Mouse (Mus musculus) neural tube, embryonic 12.5 days (tissue): ENCODE measurements at regions not wholly inside any gene's neighbourhood (a gene's known extent, or its start where the extent isn't known, plus 50 kb on each side); places are given as distances from the start of the nearest gene placed in this dataset.

Experiments used
- ATAC-seq: fragments of 200-750 bp; cut with Nextera tagmentation; 2 replicates; pipeline ENCODE4 v1.8.0; 2017; ENCODE audit warnings: low read depth, mild to moderate bottlenecking, moderate TSS enrichment, moderate library complexity; ENCODE audit not compliant: low FRiP score
- H3K27ac ChIP-seq: fragments of 300-500 bp; sonication (generic); 2 replicates; pipeline ENCODE4 v1.5.1; 2016
- H3K27me3 ChIP-seq: fragments of 300-500 bp; sonication (generic); replicated peaks from 2 replicates; pipeline ENCODE4 v1.6.1; 2016; ENCODE audit warnings: mild to moderate bottlenecking
- H3K36me3 ChIP-seq: fragments of 300-500 bp; sonication (generic); 2 replicates; pipeline ENCODE4 v1.6.1; 2016; ENCODE audit warnings: mild to moderate bottlenecking
- H3K4me1 ChIP-seq: fragments of 300-500 bp; sonication (generic); 2 replicates; pipeline ENCODE4 v1.6.1; 2016
- H3K4me2 ChIP-seq: fragments of 300-500 bp; sonication (generic); replicated peaks from 2 replicates; pipeline ENCODE4 v1.6.1; 2016; ENCODE audit warnings: mild to moderate bottlenecking
- H3K4me3 ChIP-seq: fragments of 300-500 bp; sonication (generic); 2 replicates; pipeline ENCODE4 v1.5.1; 2016
- H3K9ac ChIP-seq: fragments of 300-500 bp; sonication (generic); 2 replicates; pipeline ENCODE4 v1.6.1; 2016; ENCODE audit warnings: mild to moderate bottlenecking
- H3K9me3 ChIP-seq: fragments of 300-500 bp; sonication (generic); 2 replicates; pipeline ENCODE4 v1.6.1; 2016; ENCODE audit warnings: mild to moderate bottlenecking
- WGBS: fragments of 180-500 bp; shearing (Covaris S2); methylation state at CpG from one replicate; pipeline ENCODE4 v1.1.7; 2016; 5-methylcytosine and 5-hydroxymethylcytosine counted together

DNA sequence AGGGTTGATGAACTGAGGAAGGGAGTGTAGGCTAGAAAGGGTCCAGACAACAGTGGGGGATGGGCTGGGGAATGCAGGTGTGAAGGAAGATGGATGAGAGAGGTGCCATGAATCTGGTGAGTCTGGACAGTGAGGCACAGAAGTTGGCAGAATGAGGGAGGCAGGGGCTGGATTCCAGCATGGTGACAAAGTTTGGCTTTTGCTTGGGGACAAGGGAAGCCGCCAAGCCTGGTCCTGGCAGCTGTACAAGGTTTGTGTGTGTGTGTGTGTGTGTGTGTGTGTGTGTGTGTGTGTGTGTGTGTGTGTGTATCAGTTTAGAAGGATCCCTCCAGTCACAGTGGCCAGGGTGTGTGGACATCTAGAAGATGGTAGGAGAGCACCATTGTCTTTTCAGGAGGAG is 270.4 kb downstream of the Rps24 start:
- H3K4me2 ChIP-seq: no peak overlapping the region
- H3K4me1 ChIP-seq: peaks cover 24% of the 10 kb centered on the region
- no peaks in the 10 kb centered on the region for H3K36me3 ChIP-seq
- no peaks in the 10 kb centered on the region for H3K9me3 ChIP-seq
- ATAC-seq: no peak
- no peaks in the 10 kb centered on the region for H3K27me3 ChIP-seq
- no peak overlapping the region for H3K27ac ChIP-seq
- 94% methylated on average over 1 of the region's 1 CpGs for WGBS
- no peak overlapping the region for H3K4me3 ChIP-seq
- no peak overlapping the region for H3K9ac ChIP-seq

DNA sequence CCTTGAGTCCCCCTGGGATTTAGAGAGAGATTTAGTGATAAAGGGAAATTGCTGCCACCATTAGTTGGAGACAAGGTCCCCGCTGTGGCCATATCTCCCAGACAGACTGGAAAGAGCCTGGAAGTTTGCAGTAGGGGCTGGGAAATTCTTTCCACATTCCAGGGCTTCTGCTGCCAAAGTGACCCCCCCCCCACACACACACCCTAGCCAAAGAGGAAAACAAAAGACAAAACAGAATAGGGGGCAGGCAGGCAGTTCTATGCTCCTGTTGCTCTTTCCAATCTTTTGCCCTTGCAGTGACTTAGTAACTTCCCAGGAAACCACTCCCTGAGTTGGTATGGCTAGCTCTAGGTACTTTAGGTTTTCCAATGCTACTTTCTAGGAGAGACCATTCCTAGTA is 270.9 kb downstream of the Rps24 start:
- Histone ChIP-seq H3K9ac (no peak overlapping the region), H3K36me3 (no peaks in the 10 kb centered on the region), H3K4me1 (peaks cover 29% of the 10 kb centered on the region), H3K9me3 (no peaks in the 10 kb centered on the region), H3K4me3 (no peak overlapping the region), H3K27ac (no peak overlapping the region), H3K4me2 (no peak overlapping the region), H3K27me3 (no peaks in the 10 kb centered on the region)
- WGBS: 71% methylated on average over 1 of the region's 1 CpGs
- ATAC-seq: no peak

DNA sequence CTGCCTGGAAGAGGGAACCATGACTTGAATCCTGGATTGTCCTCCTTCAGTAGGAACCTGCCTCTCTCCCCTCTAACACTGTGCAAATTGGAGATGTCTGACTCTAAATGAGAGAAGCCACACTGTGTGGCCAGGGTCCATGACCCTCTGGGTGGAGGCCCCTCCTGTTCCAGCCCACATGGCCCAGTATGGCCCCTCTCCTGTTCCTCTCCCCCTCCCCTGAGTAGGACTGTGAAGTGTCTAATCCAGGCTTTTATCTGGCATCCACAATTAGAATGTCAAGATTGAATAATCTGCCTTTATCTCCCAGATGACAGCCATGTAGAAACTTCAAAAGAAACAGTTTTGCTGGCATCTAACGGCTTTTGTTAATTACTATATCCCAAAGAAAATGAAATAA is 274.0 kb downstream of the Rps24 start:
- Histone ChIP-seq H3K36me3 (no peaks in the 10 kb centered on the region), H3K27ac (no peak overlapping the region), H3K9ac (no peak overlapping the region), H3K9me3 (no peaks in the 10 kb centered on the region), H3K4me2 (no peak overlapping the region), H3K4me1 (peaks cover 52% of the 10 kb centered on the region), H3K4me3 (no peak overlapping the region), H3K27me3 (no peaks in the 10 kb centered on the region)
- WGBS: 83% methylated on average over 1 of the region's 1 CpGs
- no peak for ATAC-seq

DNA sequence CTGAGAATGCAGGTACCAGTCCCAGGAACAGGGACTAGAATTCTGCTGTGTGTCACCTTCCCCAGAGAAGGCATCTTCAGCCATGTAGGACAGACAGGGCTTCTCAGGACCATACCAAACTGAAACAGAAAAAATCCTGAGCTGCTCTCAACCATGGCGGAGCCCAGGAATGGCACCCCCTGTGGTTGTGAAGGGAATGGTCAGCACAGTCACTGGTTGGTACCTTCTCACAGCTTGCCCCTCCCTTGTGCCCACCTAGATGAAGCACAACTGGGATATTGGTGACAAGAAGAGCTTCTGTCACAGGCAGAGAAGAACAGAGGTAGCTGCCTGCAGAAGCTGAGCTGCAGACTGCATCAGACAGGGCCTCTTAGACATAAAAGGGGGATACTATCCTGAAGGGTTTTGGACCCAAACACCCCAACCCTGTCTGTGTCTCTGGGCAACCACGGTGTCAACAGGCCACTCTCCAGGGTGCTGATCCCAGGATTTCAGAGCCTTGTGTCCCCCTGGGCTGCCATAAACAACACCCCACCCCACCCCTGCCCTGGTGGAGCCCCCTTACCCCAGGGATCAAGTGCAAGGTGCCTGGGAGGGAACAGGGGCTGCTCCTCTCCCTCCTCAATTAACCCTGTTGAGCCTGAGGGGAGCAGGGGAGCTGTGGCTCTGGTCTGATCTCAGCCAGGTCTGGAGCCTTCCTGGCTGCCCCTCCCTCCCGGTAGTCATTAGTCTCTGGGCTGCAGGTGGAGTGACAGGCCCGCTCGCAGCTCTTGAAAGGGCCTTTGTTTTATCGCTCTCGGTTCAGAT is 275.7 kb downstream of the Rps24 start:
- 15% methylated on average over 7 of the region's 7 CpGs for WGBS
- Histone ChIP-seq H3K4me3 (no peak overlapping the region), H3K9me3 (no peaks in the 10 kb centered on the region), H3K9ac (no peak overlapping the region), H3K4me2 (no peak overlapping the region), H3K27ac (peak overlapping the region; percentile 78), H3K4me1 (peaks cover 46% of the 10 kb centered on the region), H3K27me3 (no peaks in the 10 kb centered on the region), H3K36me3 (no peaks in the 10 kb centered on the region)
- ATAC-seq: peak; percentile 84

DNA sequence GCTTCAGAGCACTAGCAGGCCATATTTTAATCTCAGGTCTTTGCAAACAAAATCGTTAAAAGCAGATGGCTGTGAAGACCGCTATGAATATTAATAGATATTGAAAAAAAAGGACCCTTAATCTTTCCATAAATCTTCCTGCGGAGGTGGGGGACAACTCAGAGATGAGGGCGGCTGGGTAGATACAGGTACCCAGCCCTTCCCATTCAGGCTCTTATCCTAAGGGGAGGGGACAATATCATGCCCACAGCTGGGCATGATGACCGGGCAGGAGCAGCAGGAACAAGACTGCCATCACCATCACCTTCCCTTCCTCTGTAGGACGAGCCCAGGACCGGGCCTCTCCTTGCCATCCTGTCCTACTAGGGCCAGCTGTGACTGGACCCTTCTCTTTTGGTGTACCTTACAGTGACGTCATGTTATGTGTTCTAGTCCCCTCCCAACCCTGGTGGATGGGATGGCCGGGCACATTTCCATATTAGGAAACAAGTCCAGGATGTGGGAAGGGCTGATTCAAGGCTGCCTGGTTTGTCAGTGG is 276.4 kb downstream of the Rps24 start:
- 39% methylated on average over 9 of the region's 9 CpGs for WGBS
- no peaks in the 10 kb centered on the region for H3K27me3 ChIP-seq
- no peak overlapping the region for H3K4me2 ChIP-seq
- peak; percentile 59 for ATAC-seq
- H3K36me3 ChIP-seq: no peaks in the 10 kb centered on the region
- H3K4me3 ChIP-seq: no peak overlapping the region
- H3K9me3 ChIP-seq: no peaks in the 10 kb centered on the region
- H3K4me1 ChIP-seq: peaks cover 39% of the 10 kb centered on the region
- peak overlapping the region; percentile 62 for H3K27ac ChIP-seq
- no peak overlapping the region for H3K9ac ChIP-seq

DNA sequence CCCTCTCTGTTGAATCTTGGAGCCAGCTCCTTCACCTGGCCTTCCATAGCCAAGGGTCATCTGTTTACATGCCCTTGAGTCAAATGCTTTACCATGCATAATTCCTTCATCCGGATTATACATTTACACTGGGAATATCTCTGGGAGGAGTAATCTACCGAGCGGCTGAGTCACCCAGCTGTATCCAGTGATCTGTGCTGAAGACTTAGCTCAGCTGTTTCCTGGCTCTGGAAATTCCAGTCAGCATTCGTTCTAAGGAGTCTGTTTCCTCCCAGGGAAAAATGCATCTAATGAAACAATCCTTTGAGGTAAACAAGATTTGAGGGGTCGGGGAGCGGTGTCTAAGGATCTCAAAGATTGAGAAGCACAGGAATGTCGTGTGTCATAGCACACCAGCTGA is 276.9 kb downstream of the Rps24 start:
- Histone ChIP-seq H3K27me3 (no peaks in the 10 kb centered on the region), H3K4me2 (no peak overlapping the region), H3K4me1 (peaks cover 39% of the 10 kb centered on the region), H3K9me3 (no peaks in the 10 kb centered on the region), H3K36me3 (no peaks in the 10 kb centered on the region), H3K27ac (peak overlapping the region; percentile 62; the same call in 1 of the 2 replicates), H3K4me3 (no peak overlapping the region), H3K9ac (no peak overlapping the region)
- WGBS: 61% methylated on average over 7 of the region's 7 CpGs
- no peak for ATAC-seq

DNA sequence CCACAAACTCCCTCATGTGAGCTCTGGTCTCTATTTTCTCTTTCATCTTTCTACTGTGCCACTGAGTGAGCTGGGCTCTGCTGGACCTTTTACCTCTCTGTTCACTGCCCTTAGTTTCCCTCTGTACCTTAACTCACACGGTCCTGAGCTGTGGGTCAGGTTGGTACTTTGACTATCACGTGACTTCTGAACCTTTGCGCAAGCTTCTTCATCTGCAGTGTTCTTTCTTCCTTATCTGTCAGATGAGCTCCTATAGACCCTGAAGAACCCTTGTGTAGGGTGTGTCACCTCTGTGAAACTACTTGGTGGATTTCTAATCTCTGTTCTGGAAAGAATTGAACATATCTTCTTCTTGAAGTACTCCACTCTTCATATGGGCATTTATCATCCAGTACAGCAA is 279.3 kb downstream of the Rps24 start:
- no peaks in the 10 kb centered on the region for H3K36me3 ChIP-seq
- H3K27me3 ChIP-seq: no peaks in the 10 kb centered on the region
- 89% methylated on average over 3 of the region's 3 CpGs for WGBS
- no peak overlapping the region for H3K4me3 ChIP-seq
- H3K4me2 ChIP-seq: no peak overlapping the region
- no peak overlapping the region for H3K9ac ChIP-seq
- no peak for ATAC-seq
- no peak overlapping the region for H3K27ac ChIP-seq
- H3K4me1 ChIP-seq: peaks cover 50% of the 10 kb centered on the region
- H3K9me3 ChIP-seq: no peaks in the 10 kb centered on the region

DNA sequence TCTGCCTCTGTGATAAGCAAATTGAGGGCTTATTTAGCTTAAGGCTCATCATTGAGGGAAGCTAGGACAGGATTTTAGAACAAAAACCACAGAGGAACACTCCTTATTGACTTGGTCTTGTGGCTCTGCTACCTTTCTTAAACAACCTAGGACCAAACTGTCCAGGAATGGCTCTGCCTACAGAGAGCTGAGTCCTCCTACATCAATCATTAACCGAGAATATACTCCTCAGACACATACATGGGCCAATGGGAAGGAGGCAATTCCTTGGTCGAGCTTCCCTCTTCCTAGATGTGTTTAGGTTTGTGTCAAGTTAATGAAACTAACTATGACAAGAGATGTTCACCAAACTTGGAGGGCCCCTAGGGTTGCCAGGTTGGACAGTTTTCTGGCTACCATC is 279.8 kb downstream of the Rps24 start:
- H3K4me2 ChIP-seq: no peak overlapping the region
- WGBS: 90% methylated on average over 2 of the region's 2 CpGs
- H3K36me3 ChIP-seq: no peaks in the 10 kb centered on the region
- H3K9ac ChIP-seq: no peak overlapping the region
- peaks cover 50% of the 10 kb centered on the region for H3K4me1 ChIP-seq
- H3K4me3 ChIP-seq: no peak overlapping the region
- no peaks in the 10 kb centered on the region for H3K9me3 ChIP-seq
- no peak for ATAC-seq
- H3K27ac ChIP-seq: no peak overlapping the region
- H3K27me3 ChIP-seq: no peaks in the 10 kb centered on the region

DNA sequence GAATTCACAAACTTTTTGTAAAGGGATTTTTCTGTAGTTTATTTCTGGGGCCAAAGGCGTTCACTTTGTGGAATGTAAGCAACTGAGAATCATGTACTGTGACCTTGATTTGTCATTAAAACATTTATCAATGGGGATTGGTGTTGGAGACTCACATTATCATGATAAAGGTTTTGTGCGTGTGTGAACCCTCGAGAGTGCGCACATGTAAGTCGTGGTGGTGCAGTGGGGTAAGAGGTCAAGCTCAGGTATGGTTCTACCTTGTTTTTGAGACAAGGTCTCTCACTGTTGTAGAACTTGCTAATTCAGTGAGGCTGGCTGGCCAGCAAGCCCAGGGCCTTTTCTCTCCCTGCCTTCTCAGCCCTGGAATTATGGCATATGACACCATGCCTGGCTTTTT is 280.4 kb downstream of the Rps24 start:
- 82% methylated on average over 5 of the region's 5 CpGs for WGBS
- Histone ChIP-seq H3K4me1 (peaks cover 47% of the 10 kb centered on the region), H3K4me3 (no peak overlapping the region), H3K27me3 (no peaks in the 10 kb centered on the region), H3K9ac (no peak overlapping the region), H3K36me3 (no peaks in the 10 kb centered on the region), H3K4me2 (no peak overlapping the region), H3K9me3 (no peaks in the 10 kb centered on the region), H3K27ac (no peak overlapping the region)
- ATAC-seq: no peak

DNA sequence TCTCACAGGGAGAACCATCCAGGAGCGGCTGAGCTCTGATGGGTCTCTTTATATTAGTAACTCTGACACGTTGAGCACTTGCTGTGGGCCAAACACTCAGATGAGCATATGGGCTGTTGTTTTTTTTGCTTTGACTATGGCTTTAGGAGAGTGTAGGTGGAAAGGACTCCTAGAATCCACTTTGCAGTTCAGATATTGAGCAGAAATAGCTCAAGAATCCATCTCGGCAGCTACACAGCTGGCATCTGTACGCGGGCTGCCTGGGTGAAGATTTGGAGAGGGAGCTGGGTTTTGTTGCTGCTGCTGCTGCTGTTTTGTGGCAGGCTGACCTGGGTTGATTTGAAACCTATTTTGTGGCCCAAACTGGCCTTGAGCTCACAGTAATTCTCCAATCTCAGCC is 281.0 kb downstream of the Rps24 start:
- no peak for ATAC-seq
- Histone ChIP-seq H3K27ac (no peak overlapping the region), H3K9ac (no peak overlapping the region), H3K4me1 (peaks cover 40% of the 10 kb centered on the region), H3K36me3 (no peaks in the 10 kb centered on the region), H3K4me2 (no peak overlapping the region), H3K9me3 (no peaks in the 10 kb centered on the region), H3K4me3 (no peak overlapping the region), H3K27me3 (no peaks in the 10 kb centered on the region)
- WGBS: 87% methylated on average over 5 of the region's 5 CpGs

DNA sequence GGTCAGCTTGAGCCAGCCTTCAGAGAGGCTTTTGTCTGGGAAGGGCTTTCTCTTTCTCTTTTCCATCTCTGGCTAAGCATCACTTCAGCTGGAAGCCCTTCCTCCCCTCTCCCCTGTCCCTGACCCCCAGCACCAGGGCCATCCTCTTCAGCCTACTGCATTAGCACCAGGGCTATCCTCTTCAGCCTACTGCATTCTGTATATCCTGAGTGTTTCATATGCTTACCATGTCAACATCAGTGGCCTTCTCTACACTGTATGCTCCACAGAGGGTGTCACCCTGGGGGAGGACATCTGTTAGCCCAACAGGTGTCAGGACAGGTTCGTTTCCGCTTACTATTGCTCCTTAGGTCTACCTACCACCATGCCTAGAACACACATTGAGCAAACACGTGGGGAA is 282.5 kb downstream of the Rps24 start:
- Histone ChIP-seq H3K36me3 (no peaks in the 10 kb centered on the region), H3K9ac (no peak overlapping the region), H3K4me3 (no peak overlapping the region), H3K27me3 (no peaks in the 10 kb centered on the region), H3K4me1 (peaks cover 26% of the 10 kb centered on the region), H3K4me2 (no peak overlapping the region), H3K9me3 (no peaks in the 10 kb centered on the region), H3K27ac (no peak overlapping the region)
- ATAC-seq: no peak
- 69% methylated on average over 3 of the region's 3 CpGs for WGBS

DNA sequence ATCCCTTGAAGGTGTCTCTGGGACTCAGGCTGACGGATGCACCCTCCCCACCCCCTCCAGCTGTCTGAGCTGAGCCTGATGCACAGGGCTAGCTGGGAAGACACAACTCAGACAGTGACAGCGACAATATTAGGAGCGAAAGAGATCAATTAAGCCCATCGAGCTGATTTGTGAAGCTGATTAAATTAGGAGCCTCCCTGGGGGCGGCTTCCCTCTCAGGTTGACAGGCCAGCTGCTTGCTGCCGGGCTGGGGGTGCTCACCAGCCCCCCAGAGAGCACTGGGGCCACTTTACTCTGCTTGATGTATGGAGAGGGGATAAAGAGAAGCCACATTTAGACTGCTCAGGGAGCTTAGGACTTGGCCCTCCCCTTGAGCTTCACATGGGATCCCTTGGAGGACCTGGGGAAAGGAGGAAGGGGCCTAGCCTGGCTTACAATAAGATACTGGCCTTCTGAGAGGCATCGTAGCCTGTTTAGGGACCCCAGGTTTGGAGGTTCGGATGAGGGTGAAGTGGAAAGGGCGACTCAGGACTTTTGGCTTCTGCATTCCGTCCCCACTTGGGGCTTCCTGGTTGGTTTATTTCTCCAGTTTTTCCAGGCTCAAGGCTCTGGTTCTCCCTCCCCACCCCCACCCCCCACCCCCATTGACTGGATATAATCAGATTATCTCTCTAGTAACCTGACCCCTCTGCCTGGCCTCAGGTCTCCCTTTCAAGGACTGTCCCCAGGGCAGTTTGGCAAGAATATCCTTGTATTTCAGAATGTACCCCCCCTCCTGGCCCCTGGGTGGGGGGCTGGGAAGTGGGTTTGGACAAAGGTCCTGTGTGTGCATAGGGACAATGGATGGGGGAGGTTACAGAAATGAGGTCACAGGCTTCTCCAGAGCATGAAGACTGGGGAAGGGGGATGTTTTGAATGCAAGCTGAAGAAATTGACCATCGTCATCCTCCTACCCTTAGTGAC is 283.4 kb downstream of the Rps24 start:
- 39% methylated on average over 11 of the region's 11 CpGs for WGBS
- H3K4me2 ChIP-seq: no peak overlapping the region
- no peaks in the 10 kb centered on the region for H3K9me3 ChIP-seq
- no peaks in the 10 kb centered on the region for H3K36me3 ChIP-seq
- peak overlapping the region; percentile 5; the same call in 1 of the 2 replicates for H3K27ac ChIP-seq
- peak; percentile 68; the same call in 1 of the 2 replicates for ATAC-seq
- H3K4me3 ChIP-seq: no peak overlapping the region
- no peak overlapping the region for H3K9ac ChIP-seq
- peaks cover 18% of the 10 kb centered on the region for H3K4me1 ChIP-seq
- H3K27me3 ChIP-seq: no peaks in the 10 kb centered on the region
